Mouse (Mus musculus) heart, embryonic 15.5 days (tissue): Measurements from ENCODE around the gene 1600014C10Rik. TPM values are rescaled to one million over a fixed set of nuclear protein-coding genes. Genes with fewer than 3 reads are reported as not detected.

Experiments
- ATAC-seq: fragments of 200-750 bp; cut with Nextera tagmentation; replicated peaks from 2 replicates; pipeline ENCODE4 v1.8.0; 2017; ENCODE audit warnings: low read depth, moderate TSS enrichment; ENCODE audit not compliant: insufficient number of reproducible peaks, insufficient read depth, low FRiP score
- H3K27ac ChIP-seq: fragments of 300-500 bp; sonication (generic); 2 replicates; pipeline ENCODE4 v1.5.1; 2015; ENCODE audit warnings: mild to moderate bottlenecking, inconsistent platforms
- H3K27me3 ChIP-seq: fragments of 300-500 bp; sonication (generic); 2 replicates; pipeline ENCODE4 v1.6.1; 2015; ENCODE audit warnings: inconsistent platforms
- H3K36me3 ChIP-seq: fragments of 300-500 bp; sonication (generic); 2 replicates; pipeline ENCODE4 v1.6.1; 2015; ENCODE audit warnings: mild to moderate bottlenecking, inconsistent platforms
- H3K4me1 ChIP-seq: fragments of 300-500 bp; sonication (generic); replicated peaks from 2 replicates; pipeline ENCODE4 v1.6.1; 2015; ENCODE audit warnings: inconsistent platforms
- H3K4me2 ChIP-seq: fragments of 300-500 bp; sonication (generic); 2 replicates; pipeline ENCODE4 v1.6.1; 2015; ENCODE audit warnings: inconsistent platforms, mild to moderate bottlenecking, moderate library complexity
- H3K4me3 ChIP-seq: fragments of 300-500 bp; sonication (generic); 2 replicates; pipeline ENCODE4 v1.5.1; 2015; ENCODE audit warnings: mild to moderate bottlenecking, inconsistent platforms
- H3K9ac ChIP-seq: fragments of 300-500 bp; sonication (generic); 2 replicates; pipeline ENCODE4 v1.6.1; 2015; ENCODE audit warnings: mild to moderate bottlenecking, inconsistent platforms
- H3K9me3 ChIP-seq: fragments of 300-500 bp; sonication (generic); replicated peaks from 2 replicates; pipeline ENCODE4 v1.6.1; 2016; ENCODE audit warnings: inconsistent platforms
- WGBS: fragments of 180-500 bp; shearing (Covaris S2); methylation state at CpG from one replicate; pipeline ENCODE4 v1.1.7; 2015; ENCODE audit warnings: mixed read lengths; 5-methylcytosine and 5-hydroxymethylcytosine counted together
- polyA plus RNA-seq: library from polyadenylated mRNA; unstranded; fragments of >200 nt; fragmentation: Nextera tagmentation; extraction: Ambion mirVana; gene quantifications from 2 replicates; pipeline ENCODE4 v1.2.1, GENCODE M21; 2015

Gene 1600014C10Rik
- polyA plus RNA-seq, 1 experiment from 2014 or later: 14.9 TPM

DNA sequence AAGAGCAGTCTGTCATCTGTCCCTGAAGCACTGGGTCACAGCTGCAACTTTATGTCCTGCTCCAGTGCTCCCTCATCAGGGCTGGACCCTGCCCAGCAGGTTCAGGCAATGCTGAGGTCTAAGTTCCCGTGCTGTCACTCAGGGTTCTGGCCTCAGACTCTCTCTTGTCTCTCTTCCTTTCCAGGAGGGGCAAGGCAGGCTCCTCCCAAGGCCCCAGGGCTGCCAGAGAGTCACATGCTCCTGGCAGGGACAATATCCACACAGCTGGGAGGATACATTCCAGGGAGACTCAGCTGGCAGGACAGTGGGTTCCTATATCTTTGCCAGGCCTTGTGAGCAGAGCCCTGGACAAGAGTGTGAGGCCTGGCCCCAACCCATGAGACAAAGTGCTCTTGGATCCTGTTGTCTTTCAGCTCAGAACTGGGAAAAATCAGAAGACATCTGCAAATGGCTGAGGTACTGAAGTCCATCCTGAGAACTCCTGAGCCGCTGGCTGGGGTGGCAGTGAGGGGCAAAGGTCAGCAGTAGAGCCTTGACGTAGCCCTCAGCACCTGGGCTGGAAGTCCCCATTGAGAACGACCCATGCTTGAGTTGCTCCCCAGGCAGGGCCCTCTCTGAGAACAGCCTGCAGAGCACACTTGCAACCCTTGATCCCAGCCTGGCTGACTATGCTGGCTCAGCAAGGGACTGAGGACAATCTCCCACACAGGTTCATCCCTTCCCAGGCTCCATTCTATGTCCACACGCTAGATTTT lies 34.6 kb downstream of the 1600014C10Rik start:
- Histone ChIP-seq H3K4me3 (no peak overlapping the region), H3K4me2 (no peak overlapping the region), H3K36me3 (peaks cover 18% of the 10 kb centered on the region), H3K27ac (peak overlapping the region; percentile 78), H3K27me3 (no peaks in the 10 kb centered on the region), H3K9me3 (no peaks in the 10 kb centered on the region), H3K9ac (no peak overlapping the region), H3K4me1 (peaks cover 18% of the 10 kb centered on the region)
- 55% methylated on average over 5 of the region's 5 CpGs for WGBS
- peak; percentile 82 for ATAC-seq

GRCm38 (mm10) chr7:38218631-38219367 lies 35.8 kb downstream of the 1600014C10Rik start:
- no peaks in the 10 kb centered on the region for H3K27me3 ChIP-seq
- ATAC-seq: no peak
- H3K4me1 ChIP-seq: peaks cover 18% of the 10 kb centered on the region
- H3K9me3 ChIP-seq: no peaks in the 10 kb centered on the region
- no peak overlapping the region for H3K27ac ChIP-seq
- WGBS: 76% methylated on average over 8 of the region's 8 CpGs
- H3K4me3 ChIP-seq: no peak overlapping the region
- H3K4me2 ChIP-seq: no peak overlapping the region
- peaks cover 18% of the 10 kb centered on the region for H3K36me3 ChIP-seq
- no peak overlapping the region for H3K9ac ChIP-seq

GRCm38 (mm10) chr7:38219526-38219925 lies 36.5 kb downstream of the 1600014C10Rik start:
- H3K9ac ChIP-seq: no peak overlapping the region
- 86% methylated on average over 4 of the region's 4 CpGs for WGBS
- no peak overlapping the region for H3K27ac ChIP-seq
- no peak for ATAC-seq
- H3K4me1 ChIP-seq: peaks cover 18% of the 10 kb centered on the region
- no peak overlapping the region for H3K4me2 ChIP-seq
- H3K9me3 ChIP-seq: no peaks in the 10 kb centered on the region
- H3K36me3 ChIP-seq: peaks cover 18% of the 10 kb centered on the region
- H3K4me3 ChIP-seq: no peak overlapping the region
- no peaks in the 10 kb centered on the region for H3K27me3 ChIP-seq

DNA sequence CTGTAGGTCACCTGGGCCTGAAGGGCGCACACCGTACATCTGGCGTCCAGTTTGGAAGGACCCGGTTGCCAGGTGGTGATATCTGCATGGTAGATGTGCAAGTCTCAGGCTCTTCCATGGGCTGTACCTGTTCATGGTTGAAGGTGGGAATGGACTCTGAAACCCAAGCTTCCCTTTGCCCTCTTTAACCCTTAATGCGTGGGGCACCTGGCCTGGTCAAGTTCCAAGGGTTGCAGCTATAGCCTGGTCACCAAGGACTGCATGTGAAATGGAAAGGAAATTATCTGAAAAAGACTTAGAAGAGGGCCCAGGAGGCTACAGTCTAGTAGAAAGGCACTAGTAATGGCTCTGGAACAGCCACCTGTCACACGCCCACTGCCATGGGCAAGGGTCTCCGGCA lies 37.8 kb downstream of the 1600014C10Rik start:
- Histone ChIP-seq H3K4me3 (no peak overlapping the region), H3K4me1 (peaks cover 26% of the 10 kb centered on the region), H3K36me3 (peaks cover 18% of the 10 kb centered on the region), H3K27ac (no peak overlapping the region), H3K4me2 (no peak overlapping the region), H3K9ac (no peak overlapping the region), H3K9me3 (no peaks in the 10 kb centered on the region), H3K27me3 (no peaks in the 10 kb centered on the region)
- 94% methylated on average over 7 of the region's 7 CpGs for WGBS
- ATAC-seq: no peak

GRCm38 (mm10) chr7:38224577-38225369 lies 41.8 kb downstream of the 1600014C10Rik start:
- no peaks in the 10 kb centered on the region for H3K9me3 ChIP-seq
- peaks cover 6% of the 10 kb centered on the region; the same call in 1 of the 2 replicates for H3K27me3 ChIP-seq
- peak overlapping the region; percentile 23; the same call in 1 of the 2 replicates for H3K4me3 ChIP-seq
- ATAC-seq: peak; percentile 29
- H3K9ac ChIP-seq: no peak overlapping the region
- H3K4me1 ChIP-seq: peaks cover 29% of the 10 kb centered on the region
- H3K27ac ChIP-seq: peak overlapping the region; percentile 82
- peak overlapping the region; percentile 35 for H3K4me2 ChIP-seq
- H3K36me3 ChIP-seq: peaks cover 16% of the 10 kb centered on the region
- 55% methylated on average over 13 of the region's 13 CpGs for WGBS

DNA sequence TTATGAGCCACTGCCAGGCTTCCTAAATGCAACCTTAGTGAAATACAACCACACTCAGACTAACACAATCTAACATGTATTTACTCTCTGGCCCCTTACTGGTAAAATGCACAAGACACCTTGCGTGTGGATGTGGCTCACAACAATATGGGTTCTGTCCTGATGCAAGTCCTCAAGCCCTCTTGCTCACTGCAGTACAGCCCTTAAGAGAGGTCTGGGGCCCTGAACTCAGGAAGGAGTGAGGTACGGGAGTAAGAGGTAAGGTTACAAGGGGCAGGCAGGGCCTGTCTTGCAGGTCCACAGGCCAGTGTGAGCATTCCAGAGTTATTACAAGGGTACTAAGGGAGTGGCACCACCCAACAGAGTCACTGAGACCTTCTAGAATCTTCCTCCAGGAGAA lies 43.2 kb downstream of the 1600014C10Rik start:
- Histone ChIP-seq H3K27ac (peak overlapping the region; percentile 90; the same call in 1 of the 2 replicates), H3K36me3 (peaks cover 5% of the 10 kb centered on the region), H3K9me3 (no peaks in the 10 kb centered on the region), H3K4me1 (peaks cover 28% of the 10 kb centered on the region), H3K4me2 (peak overlapping the region; percentile 88), H3K27me3 (peaks cover 7% of the 10 kb centered on the region; the same call in 1 of the 2 replicates), H3K9ac (no peak overlapping the region), H3K4me3 (peak overlapping the region; percentile 83; the same call in 1 of the 2 replicates)
- WGBS: 83% methylated on average over 2 of the region's 2 CpGs
- ATAC-seq: no peak

GRCm38 (mm10) chr7:38227181-38227899 lies 44.3 kb downstream of the 1600014C10Rik start:
- Histone ChIP-seq H3K4me1 (peaks cover 28% of the 10 kb centered on the region), H3K27ac (peak overlapping the region; percentile 90), H3K36me3 (no peaks in the 10 kb centered on the region), H3K9me3 (no peaks in the 10 kb centered on the region), H3K9ac (peak overlapping the region; percentile 82), H3K4me2 (peak overlapping the region; percentile 88), H3K27me3 (peaks cover 7% of the 10 kb centered on the region; the same call in 1 of the 2 replicates), H3K4me3 (peak overlapping the region; percentile 83)
- WGBS: under 1% methylated on average over 25 of the region's 25 CpGs
- ATAC-seq: peak; percentile 51

DNA sequence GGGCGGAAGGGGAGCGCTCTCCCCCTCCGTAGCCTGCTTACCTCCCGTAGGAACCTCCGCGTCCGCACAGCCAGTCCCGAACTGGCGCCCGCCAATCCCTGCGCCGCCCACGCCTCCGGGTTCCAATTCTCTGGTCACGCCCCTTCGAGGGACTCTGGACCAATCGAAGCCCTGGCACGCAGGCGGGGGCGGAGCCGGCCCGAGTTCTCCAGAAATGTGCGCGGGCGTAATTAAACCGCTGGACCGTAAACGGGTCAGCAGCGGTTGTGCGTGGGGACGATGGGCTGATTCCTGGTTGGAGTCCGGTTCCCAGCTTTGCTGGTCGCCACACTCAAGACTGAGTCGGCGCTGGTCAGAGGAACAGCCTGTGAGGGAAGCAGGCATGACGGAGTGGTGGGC lies 44.9 kb downstream of the 1600014C10Rik start, which contains the start of gene Plekhf1:
Gene Plekhf1, minus strand, starts transcription at position 117 of the 399 bp plus-strand sequence.
- Histone ChIP-seq H3K27me3 (peaks cover 7% of the 10 kb centered on the region; the same call in 1 of the 2 replicates), H3K4me1 (peaks cover 28% of the 10 kb centered on the region), H3K9me3 (no peaks in the 10 kb centered on the region), H3K4me3 (peak within 1 kb of the TSS; percentile 83), H3K27ac (peak within 1 kb of the TSS; percentile 90), H3K36me3 (no peaks in the 10 kb centered on the region), H3K9ac (peak within 1 kb of the TSS; percentile 82), H3K4me2 (peak within 1 kb of the TSS; percentile 88)
- ATAC-seq: peak; percentile 89
- WGBS: under 1% methylated on average over 36 of the region's 36 CpGs

GRCm38 (mm10) chr7:38228329-38228728 lies 45.3 kb downstream of the 1600014C10Rik start:
- H3K4me3 ChIP-seq: peak overlapping the region; percentile 83
- no peak for ATAC-seq
- H3K4me2 ChIP-seq: peak overlapping the region; percentile 88
- H3K27ac ChIP-seq: peak overlapping the region; percentile 10; the same call in 1 of the 2 replicates
- H3K36me3 ChIP-seq: no peaks in the 10 kb centered on the region
- H3K27me3 ChIP-seq: peaks cover 7% of the 10 kb centered on the region; the same call in 1 of the 2 replicates
- peaks cover 28% of the 10 kb centered on the region for H3K4me1 ChIP-seq
- H3K9ac ChIP-seq: peak overlapping the region; percentile 82
- WGBS: 26% methylated on average over 8 of the region's 8 CpGs
- no peaks in the 10 kb centered on the region for H3K9me3 ChIP-seq

- H3K9ac ChIP-seq: no peak overlapping the region
- ATAC-seq: no peak
- H3K4me3 ChIP-seq: no peak overlapping the region
- H3K27ac ChIP-seq: 0 out of 2 replicates have a peak overlapping the region, but pooled peaks have one; percentile 12
- 15% methylated on average over 8 of the region's 8 CpGs for WGBS
- no peaks in the 10 kb centered on the region for H3K36me3 ChIP-seq
- H3K4me2 ChIP-seq: no peak overlapping the region
- H3K9me3 ChIP-seq: no peaks in the 10 kb centered on the region
- peaks cover 7% of the 10 kb centered on the region; the same call in 1 of the 2 replicates for H3K27me3 ChIP-seq
- H3K4me1 ChIP-seq: peaks cover 25% of the 10 kb centered on the region
These were observed 47.3 kb downstream of the 1600014C10Rik start for GRCm38 (mm10) chr7:38230285-38230684.
